Mouse (Mus musculus) brain, adult 2 months (tissue): ENCODE results near the gene Pgc.

Source experiments
- DNase-seq: peaks from one replicate; pipeline ENCODE4 v3.0.0; 2011; ENCODE audit warnings: low read depth, low spot score

Gene Pgc

DNA sequence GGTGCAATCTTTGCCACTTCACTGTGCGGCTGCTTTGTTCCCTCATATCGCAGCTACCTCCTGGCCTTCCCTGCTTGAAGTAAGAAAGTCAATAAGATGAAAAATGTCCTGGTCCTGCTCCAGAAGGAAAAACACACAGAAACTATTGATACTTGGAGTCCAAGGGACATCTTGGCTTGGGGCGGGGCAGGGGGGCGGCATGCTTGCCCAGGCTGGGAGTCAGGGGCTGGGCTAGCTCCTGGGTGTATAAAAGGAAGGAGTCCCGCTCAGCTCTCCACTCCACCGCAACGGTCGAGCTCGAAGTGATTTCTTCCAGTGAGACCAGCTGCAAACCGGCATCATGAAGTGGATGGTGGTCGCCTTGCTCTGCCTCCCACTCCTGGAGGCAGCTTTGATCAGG lies at the start of gene Pgc:
TSS of gene Pgc (plus strand) at position 277 of the 400 bp plus-strand sequence.
- DNase-seq: no peak

DNA sequence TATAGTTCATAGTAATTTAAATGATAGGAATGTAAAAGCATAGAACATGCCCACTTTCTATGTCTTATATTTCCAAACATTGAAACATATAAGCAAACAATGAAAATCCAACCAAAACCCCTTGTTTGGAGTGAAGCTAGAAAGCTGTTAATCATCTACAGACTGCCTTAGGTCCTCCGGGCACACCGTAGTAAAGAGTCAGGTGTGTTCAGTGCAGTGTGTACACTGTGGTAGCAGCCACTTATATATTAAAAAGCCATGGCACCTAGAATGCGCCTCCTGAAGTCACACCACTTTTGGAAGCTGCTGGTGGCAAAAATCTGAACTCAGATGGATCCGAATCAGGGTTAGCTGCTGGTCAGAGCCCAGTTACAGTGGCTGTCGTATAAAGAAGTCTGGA lies 48.4 kb upstream of the Pgc start:
- DNase-seq: no peak

DNA sequence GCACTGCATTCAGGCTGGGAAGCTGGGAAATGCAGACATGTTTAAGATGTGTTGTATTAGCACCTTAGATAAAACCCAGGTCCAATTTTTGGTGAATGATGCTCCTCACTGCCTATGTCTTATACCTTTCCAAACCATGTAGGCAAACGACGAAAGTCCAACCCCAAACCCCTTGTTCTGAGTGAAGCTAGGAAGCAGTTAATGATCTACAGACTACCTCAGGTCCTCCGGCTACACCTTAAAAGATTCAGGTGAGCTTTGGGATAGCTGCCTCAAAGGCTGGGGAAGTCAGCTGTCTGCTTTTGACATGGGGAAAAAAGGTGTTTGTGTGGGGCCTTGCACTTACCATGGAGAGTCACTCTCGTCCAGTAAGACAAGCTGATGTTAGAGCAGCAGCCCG lies 47.9 kb upstream of the Pgc start:
- no peak for DNase-seq

DNA sequence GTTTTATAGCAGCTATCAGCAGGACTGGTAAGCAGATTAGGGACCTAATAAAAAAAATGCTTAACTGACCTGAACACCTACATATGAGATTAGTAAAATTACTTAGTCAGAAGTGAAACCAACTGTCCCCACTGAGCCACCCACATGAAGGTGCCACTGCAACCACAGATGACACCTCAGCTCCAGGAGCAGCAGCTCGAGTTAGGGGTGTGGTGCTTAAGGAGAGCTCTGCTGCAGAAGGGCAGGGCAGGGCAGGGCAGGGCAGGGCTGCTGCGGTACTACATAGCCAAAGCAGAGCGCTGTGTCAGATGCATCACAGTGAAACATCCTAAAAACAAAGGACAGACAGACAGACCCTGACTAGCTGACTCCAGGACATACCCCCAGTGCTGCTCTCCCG lies 43.8 kb upstream of the Pgc start:
- no peak for DNase-seq

DNA sequence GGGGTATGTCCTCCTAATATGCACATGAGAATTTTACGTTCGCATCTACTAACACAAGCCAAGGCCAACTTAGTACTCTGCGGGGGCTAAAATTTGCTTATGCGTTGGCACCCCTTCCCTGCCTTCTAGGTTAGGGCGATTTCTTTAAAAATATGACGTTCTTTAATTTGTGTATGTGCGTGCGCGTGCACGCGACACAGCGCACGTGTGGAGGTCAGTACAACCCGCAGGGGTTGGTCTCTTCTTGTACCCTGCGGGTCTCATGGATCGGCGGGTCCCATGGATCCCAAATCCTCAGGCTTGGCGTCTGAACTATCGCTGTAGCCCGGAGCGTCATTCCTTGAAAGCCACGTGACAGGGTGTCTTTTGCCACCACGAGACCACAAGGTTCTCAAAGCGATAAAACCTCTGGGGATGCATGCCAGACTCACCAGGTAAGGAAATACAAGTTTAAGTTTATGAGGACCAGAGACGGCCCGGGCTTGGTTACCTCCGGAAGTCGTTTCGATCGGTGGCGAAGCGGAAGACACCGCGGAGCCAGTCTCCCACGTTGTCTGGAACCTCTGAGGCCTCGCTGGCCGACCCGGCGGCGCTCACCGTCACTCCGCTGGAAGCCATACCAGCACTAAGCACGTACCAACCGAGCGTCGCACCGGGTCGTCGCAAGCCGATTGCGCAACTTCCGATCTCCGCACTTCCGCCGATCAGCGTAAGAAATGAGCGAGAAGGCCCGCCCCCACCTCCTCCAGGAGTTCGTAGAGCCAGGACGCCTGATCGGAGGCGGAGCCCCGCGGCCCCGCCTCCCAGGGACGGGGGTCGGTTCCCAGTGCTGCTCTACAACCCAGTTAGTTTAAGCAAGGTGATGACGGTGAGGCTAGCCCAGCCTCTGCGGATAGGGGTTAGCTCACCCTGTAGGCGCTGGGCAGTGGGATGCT lies 39.0 kb upstream of the Pgc start:
- peak; percentile 99 for DNase-seq

DNA sequence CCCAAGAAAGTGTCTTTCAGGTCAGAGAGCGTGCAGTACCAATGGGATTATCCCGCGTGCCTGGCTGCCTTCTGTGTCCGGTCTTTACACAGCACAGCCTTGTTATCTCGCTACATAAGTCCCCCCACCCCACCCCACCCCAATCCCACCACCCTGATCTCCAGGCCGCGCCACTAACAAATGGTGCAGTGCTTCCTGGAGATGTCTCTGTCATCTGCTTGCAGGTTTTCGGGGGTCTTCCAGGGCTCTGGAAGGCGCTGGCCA lies 38.4 kb upstream of the Pgc start, which contains the start of gene Tomm6:
TSS of gene Tomm6 (minus strand) at position 43 of the 264 bp plus-strand sequence.
- no peak for DNase-seq

DNA sequence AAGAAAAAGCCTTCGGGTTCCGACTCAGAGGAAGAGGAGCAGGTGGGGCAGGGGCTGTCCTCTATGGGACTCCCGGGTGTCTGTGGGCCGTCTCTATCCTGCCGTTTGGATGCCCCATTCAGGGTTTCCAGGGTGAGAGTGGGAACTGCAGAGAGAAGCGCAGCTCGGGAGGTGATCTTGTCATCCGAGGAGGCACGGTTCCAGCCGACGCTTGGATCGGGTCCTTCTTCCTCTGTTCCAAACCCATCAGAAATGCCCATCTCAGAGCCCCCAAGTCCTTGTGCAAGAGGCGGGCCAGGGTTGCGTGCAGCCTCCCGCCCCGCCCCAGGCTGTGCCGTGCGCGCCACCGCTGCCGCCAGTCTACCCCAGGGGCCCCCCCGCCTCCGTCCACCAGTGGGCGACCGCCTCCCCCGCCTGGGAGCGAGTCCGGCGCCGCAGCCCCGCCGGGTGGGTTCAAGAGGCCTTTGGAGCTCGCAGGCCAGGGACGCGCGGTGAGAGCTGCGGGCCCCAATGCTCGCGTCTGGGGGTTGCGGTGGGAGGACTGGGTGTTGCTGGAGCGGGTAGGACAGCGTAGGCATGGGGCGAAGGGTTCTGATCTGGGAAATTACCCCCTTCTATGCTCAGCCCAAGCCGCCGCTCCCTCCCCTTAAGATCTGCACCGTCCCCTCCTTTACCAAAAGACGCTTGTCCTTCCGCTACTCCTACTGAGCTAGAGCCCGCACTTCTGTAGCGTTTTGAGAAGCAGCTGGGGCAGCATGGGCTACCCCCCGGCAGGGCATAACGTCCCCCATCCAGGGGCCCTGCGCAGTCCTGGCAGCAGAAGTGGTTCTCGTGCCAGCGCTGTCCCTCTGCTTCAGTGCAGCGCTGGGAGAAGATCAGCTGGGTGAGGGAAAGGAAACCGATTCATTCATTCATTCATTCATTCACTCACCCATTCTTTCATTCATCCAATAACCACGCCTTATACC lies 37.8 kb upstream of the Pgc start, which contains the start of gene Frs3:
TSS of gene Frs3 (plus strand) at position 423 of the 968 bp plus-strand sequence.
- peak; percentile 87 for DNase-seq

DNA sequence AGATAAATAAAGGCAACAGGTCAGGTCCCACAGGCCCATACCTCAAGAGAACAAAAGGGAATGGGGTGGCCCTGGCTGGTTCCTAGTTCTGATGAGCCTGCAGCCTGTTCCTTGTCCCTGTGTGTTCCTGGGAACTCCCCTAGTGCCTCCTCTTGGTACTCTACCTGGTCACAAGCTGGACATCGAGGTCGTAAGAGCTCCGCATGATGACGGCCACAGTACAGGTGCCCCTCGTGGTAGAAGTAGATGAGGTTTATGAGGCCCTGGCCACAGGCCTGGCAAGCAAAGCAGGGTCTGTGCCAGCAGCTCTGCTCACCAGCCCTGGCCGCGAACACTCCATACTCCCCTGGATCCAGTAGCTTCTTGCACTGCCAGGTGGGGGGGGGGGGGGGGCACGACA lies 36.7 kb upstream of the Pgc start:
- no peak for DNase-seq

DNA sequence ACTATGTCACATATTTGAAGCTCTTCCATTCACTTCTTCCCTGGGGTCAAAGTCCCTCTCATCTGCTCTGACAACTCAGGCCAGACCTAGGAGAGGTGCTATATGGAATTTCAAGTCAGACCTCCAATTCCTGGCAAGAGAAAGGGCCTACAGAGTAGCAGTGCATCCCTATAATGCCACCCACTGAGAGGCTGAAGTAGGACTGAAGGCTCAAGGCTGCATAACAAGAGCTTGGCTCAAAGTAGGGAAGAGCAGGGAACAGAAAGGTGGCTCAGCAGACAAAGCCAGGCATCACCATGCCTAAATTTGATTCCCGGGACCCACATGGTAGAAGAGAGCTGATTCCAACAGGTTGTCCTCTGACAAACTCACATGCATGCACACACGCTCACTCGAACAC lies 35.0 kb upstream of the Pgc start:
- no peak for DNase-seq

DNA sequence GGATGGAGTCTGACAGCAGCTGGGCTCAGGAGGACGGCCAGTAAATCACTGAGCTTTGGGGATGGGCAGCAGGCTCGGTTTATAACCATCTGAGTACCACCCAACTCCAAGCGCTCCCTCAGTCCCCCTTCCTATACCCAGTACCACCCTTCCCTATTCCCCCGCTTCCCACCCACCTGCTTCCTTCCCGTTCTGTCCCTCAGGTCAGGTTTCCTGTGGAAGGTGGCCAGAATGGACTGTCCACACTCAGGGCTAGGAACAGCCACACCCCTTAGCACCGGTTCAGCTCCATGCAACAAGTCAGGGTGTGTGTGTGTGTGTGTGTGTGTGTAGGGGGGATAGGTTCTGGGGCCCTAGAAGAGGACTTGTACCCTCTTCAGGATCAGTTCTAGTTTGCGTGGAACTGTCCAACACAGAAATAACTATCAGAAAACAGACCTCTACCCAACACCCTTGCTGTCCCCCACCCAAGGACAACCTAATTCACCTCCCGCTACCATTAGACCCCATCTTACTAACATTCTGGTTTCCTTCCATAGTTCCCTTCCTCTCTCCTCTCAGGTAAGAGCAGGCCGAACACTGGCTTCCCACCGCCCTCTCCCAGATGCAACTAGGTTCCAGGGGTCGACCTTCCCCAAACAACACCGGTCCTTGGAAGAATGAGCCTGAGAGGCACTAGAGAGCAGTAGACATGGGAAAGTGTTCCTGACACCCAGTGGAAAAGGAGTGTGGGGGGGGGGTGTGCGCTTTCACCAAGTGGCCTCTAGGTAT lies 32.8 kb upstream of the Pgc start:
- DNase-seq: no peak

DNA sequence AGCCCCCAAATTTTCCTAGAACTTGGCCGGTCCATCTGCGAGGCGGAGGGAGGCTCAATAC lies 32.4 kb upstream of the Pgc start, which contains the start of gene Gm21981:
TSS of gene Gm21981 (minus strand) at position 14 of the 61 bp plus-strand sequence.
- DNase-seq: no peak

DNA sequence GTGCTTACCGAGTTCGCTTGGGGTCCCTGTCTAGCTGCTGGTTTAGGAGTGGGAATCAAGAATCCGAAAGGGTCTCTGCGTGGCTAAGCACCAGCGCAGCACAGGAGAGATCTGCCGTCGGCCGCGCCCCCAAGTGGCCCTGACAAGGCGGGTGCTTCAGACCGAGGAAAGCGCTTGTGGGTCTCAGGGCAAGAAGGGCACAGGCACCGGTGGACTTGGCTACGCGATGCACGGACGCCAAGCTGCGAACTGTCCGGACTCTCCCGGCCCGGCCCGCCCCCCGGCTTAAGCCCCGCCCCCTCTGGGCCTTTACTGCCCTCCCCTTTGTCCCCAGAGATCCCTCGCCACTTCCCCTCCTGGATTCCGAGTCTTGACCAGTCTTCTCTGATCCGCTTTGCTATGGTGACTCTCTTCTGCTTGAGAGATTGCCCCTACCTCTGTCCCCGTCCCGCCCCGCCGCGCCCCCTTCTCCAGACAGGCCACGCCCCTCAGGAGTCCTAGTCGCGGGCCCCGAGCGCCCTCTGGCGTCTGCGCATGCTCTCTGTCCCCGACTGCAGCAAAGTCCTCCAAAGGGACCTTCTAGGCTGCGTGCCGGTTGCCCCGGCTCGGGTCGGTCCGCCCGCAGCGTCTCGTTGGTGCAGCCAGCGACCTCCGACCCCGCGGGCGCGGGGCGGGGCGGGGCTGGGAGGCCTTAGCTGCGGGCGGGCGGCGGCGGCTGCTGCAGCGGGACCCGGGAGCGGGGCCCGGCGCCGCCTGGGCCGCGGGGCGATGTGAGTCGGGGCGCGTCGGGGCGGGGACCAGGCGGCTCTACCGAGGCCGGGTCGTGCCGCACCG lies 31.9 kb upstream of the Pgc start, which contains the start of gene Prickle4:
TSS of gene Prickle4 (minus strand) at position 234 of the 834 bp plus-strand sequence.
- peak; percentile 98 for DNase-seq

DNA sequence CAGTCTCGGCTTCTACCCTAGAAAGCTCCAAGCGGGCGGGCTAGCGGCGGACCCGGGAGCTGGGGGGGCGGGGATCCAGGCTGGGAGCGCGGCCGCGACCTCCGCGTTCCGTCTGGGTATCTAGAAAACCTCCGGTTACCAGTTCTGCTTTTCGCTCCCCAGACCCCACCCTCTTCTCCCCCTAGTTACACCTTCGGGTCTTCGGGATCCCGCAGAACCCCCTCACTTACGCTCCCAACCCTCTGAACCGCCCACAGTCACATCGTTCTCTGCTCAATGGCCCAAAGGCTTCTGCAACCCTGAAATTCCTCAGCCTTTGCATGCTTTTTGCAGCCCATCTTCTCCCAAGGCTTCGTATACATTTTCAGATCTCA lies 31.3 kb upstream of the Pgc start:
- peak; percentile 47 for DNase-seq

DNA sequence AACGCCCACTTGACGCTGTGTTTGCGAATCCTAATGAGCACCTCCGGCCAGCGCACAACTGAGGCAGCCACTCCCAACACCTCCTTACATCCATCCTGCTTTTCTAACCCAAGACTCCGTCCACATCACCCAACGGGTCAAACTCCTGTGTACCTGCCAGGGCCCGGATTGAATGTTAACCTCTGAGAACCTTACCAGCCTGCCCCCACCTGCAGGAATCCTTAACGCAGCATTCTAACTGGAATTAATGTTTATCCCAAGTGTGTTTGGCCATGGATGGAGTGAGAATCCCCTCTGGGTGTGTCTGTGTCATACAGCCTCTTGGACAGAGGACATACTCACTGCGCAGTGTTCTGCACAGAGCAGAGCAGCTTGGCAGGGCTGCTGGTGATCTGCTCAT lies 28.5 kb upstream of the Pgc start:
- no peak for DNase-seq

DNA sequence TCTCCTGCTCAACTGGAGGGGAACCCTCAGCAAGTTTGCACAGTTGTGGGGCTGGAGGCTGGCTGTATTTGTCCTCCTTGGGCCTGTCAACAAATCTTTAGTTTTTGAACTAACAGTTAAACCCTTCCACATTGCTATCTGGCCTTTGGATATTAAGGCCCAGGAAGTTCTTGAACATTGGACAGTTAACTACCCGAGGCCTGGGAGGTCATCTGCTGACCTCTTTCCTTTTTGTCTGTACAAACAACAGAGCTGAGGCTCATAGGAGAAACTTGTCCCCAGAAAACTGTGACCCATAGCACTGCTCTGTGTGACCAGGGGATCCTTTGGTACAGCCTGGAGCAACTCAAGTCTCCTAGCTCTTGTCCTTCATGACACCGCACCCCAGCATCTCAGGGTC lies 27.6 kb upstream of the Pgc start:
- DNase-seq: no peak

DNA sequence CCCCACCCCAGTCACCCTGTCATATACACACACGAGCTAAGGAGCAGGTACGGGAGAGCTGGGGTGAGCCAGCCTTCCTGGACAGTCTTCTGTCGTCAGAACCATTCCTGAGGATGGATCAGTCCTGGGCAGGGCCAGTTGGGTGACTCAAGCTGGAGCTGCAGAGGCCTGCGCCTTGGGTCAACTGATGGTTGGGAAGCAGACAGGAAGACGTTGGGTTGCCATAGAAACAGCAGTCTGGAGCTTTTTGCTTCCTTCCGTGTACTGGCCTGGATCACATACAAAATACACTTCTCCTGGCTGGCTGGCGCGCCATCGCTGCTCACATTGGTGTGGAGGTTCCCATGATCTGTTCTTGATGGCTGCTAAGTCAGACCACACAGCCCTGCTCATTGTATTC lies 24.8 kb upstream of the Pgc start:
- DNase-seq: peak; percentile 72

DNA sequence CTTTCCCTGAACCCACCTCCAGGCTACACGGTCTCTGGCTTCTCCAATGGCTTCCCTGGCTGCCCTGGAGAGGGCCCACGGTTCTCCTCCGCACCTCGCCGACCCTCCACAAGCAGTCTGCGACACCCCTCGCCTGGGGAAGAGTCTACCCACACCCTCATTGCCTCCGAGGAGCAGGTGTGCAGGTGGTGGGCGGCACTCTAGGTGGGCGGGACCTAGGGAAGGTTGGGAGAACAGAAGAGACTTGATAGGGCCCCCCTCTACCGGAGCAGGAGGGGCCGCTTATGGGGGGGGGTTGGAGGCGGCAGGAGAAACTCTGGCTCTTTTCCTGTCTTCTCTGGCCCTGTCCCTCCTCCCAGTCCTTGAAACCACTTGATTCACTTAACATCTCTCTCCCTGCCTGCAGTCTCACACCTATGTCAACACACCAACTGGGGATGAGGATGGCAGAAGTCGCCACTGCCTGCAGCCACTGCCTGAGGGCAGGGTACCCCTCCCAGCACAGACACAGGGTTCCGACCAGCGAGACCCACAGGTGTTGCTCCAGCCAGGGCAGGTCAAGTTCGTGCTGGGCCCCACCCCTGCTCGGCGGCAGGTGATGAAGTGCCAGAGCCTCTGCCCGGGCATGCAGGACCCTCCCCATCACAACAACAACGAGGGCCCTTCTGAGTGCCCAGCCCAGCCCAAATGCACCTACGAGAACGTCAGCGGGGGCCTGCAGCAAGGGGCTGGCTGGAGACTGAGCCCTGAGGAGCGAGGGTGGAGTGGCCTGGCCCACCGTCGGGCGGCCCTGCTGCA lies 23.9 kb upstream of the Pgc start:
- DNase-seq: no peak

DNA sequence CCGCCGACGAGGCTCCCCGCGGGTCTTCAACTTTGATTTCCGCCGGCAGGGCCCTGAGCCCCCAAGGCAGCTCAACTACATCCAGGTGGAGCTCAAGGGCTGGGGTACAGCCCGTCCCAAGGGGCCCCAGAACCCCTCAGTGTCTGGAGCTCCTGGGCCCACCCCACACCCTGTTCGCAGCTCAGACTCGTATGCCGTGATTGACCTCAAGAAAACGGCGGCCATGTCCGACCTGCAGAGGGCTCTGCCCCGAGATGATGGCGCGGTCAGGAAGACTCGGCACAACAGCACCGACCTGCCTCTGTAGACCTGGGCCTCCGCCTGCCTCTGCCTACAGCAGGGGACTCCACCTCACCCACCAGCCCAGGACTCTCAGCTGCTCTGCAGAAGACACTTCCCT lies 23.1 kb upstream of the Pgc start:
- no peak for DNase-seq

DNA sequence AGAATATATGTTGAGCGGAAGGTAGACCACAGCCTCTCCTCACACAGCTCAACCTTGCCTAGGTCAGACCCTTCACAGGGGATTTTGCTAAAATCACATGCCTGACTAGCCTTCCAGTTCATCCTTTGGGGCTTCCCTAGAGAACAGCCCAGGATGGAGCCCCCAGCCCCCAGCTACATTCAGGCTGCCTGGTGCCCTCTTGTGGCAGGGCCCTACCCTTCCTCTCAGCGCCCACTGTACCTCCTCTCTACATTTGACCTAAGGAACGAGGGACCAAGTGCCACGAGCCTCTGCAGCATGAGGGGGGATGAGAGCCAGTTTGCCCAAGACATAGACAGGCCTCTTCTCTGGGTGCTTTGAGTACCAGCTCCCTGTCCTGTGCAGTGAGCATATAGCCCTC lies 21.9 kb upstream of the Pgc start:
- no peak for DNase-seq

DNA sequence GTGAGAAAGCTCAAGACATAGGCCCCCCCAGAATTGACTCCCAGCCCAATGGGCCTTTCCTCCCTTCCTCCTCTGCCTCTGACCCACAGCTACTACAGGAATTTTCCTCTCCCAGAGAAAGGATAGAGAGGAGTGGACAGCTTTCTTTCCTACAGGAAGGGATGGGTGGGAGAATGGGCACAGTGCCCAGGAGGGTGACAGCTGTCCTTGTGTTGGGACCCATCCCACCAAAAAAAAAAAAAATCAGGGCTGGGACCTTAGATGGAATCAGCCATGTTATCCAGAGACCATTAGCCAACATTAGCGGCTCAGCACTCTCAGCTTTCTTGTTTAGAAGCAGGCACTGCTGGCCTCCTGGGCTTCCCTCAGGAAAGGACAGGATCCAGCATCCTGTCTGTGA lies 20.4 kb upstream of the Pgc start:
- no peak for DNase-seq

DNA sequence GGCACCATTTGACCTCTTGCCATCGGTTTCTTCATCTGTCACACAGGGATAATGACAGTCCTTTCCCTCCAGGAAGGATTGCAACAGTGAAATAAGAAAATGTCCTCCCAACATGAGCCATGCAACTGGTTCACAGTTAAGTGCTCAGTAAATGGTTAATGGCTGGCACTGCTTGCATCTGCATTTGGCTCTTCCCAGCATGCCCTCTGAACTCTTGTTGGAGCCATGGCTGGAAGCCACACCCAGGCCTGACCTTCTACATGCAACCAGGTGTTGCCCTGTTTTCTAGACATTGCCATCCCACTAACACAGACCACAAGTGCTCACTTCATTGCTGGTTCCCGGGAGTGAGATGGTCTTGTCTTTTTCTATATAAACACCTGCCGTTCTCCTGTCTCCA lies 18.7 kb upstream of the Pgc start:
- no peak for DNase-seq
